8 mouse cellular contexts compared by ENCODE assay signal in genomic region chr2:5080053-5080787, GRCm38 (mm10). TPM values are rescaled to one million over a fixed set of nuclear protein-coding genes. Genes with fewer than 3 reads are reported as not detected.
A peak's percentile ranks its signal among the peaks of the same experiment; 100 is the strongest.
DNase-seq lines count a peak whose midpoint lies in the region; ATAC-seq lines count a peak whose summit lies in the region.

No protein-coding gene starts in this region.

- H3K27me3 ChIP-seq in forebrain, embryonic 12.5 days = 0 out of 2 replicates have a peak, but pooled peaks cover 3% of the 10 kb centered on the region
- no peaks in the 10 kb centered on the region for H3K27me3 ChIP-seq in hindbrain, embryonic 14.5 days (ENCODE audit: control insufficient read depth, insufficient read depth, low read length)
- H3K27me3 ChIP-seq in neural tube, embryonic 13.5 days = no peaks in the 10 kb centered on the region

- WGBS in forebrain, embryonic 12.5 days = 6% methylated on average over 14 of the region's 14 CpGs
- 7% methylated on average over 14 of the region's 14 CpGs for WGBS in hindbrain, embryonic 14.5 days
- 6% methylated on average over 14 of the region's 14 CpGs for WGBS in neural tube, embryonic 13.5 days

- no peaks in the 10 kb centered on the region for H3K9me3 ChIP-seq in forebrain, embryonic 12.5 days
- no peaks in the 10 kb centered on the region for H3K9me3 ChIP-seq in hindbrain, embryonic 14.5 days (ENCODE audit: control insufficient read depth, low read length)
- no peaks in the 10 kb centered on the region for H3K9me3 ChIP-seq in neural tube, embryonic 13.5 days

- peaks cover 4% of the 10 kb centered on the region; the same call in 1 of the 2 replicates for H3K4me1 ChIP-seq in forebrain, embryonic 12.5 days
- no peaks in the 10 kb centered on the region for H3K4me1 ChIP-seq in hindbrain, embryonic 14.5 days (replicated peaks; ENCODE audit: control insufficient read depth, insufficient read depth, low read length)
- peaks cover 8% of the 10 kb centered on the region for H3K4me1 ChIP-seq in neural tube, embryonic 13.5 days (replicated peaks)

- peak overlapping the region; percentile 54 for H3K4me2 ChIP-seq in forebrain, embryonic 12.5 days
- peak overlapping the region; percentile 67 for H3K4me2 ChIP-seq in hindbrain, embryonic 14.5 days (replicated peaks)
- H3K4me2 ChIP-seq in neural tube, embryonic 13.5 days = peak overlapping the region; percentile 61

- DNase-seq in right cerebral cortex, adult 18-20 months = peak; percentile 39
- DNase-seq in right cerebral cortex, postnatal 25 days = no peak
- DNase-seq in c-Kit-positive CD71-positive TER-119-negative erythroid progenitor cells, embryonic 14.5 days (ENCODE audit: low read depth) = peak; percentile 62
- peak; percentile 89 for DNase-seq in hindbrain, embryonic 14.5 days (ENCODE audit: low spot score)
- peak; percentile 61 for DNase-seq in liver
- no peak for DNase-seq in natural killer cell, adult 2 months (ENCODE audit: low spot score in 2 of 2)

- no peak overlapping the region for H3K27ac ChIP-seq in forebrain, embryonic 12.5 days
- H3K27ac ChIP-seq in hindbrain, embryonic 14.5 days = peak overlapping the region; percentile 9; the same call in 1 of the 2 replicates
- H3K27ac ChIP-seq in neural tube, embryonic 13.5 days (replicated peaks) = no peak overlapping the region

- peak overlapping the region; percentile 40; the same call in 1 of the 2 replicates for H3K9ac ChIP-seq in forebrain, embryonic 12.5 days
- H3K9ac ChIP-seq in hindbrain, embryonic 14.5 days = peak overlapping the region; percentile 51
- H3K9ac ChIP-seq in neural tube, embryonic 13.5 days = peak overlapping the region; percentile 53; the same call in 1 of the 2 replicates

- H3K4me3 ChIP-seq in forebrain, embryonic 12.5 days (replicated peaks) = peak overlapping the region; percentile 30
- peak overlapping the region; percentile 25 for H3K4me3 ChIP-seq in hindbrain, embryonic 14.5 days (replicated peaks; ENCODE audit: low read length)
- peak overlapping the region; percentile 31 for H3K4me3 ChIP-seq in neural tube, embryonic 13.5 days

- peak; percentile 49; the same call in 1 of the 2 replicates for ATAC-seq in forebrain, embryonic 12.5 days (ENCODE audit: low FRiP score)
- peak; percentile 80; the same call in 1 of the 2 replicates for ATAC-seq in hindbrain, embryonic 14.5 days (ENCODE audit: low FRiP score)
- ATAC-seq in neural tube, embryonic 13.5 days (ENCODE audit: low read depth) = peak; percentile 82; the same call in 1 of the 2 replicates

- no peaks in the 10 kb centered on the region for H3K36me3 ChIP-seq in forebrain, embryonic 12.5 days (replicated peaks)
- H3K36me3 ChIP-seq in hindbrain, embryonic 14.5 days (replicated peaks; ENCODE audit: control insufficient read depth, insufficient read depth) = no peaks in the 10 kb centered on the region
- no peaks in the 10 kb centered on the region for H3K36me3 ChIP-seq in neural tube, embryonic 13.5 days

RNA-seq across cellular contexts. Expression of gene Optn, which starts 16.4 kb away (rescaled TPM):
- polyA plus RNA-seq in forebrain, embryonic 12.5 days (2016; fragmentation: Nextera tagmentation; extraction: Ambion mirVana) = 2.5 and 3.3 TPM in 2 replicates
- 18.0 and 20.7 TPM in 2 replicates for polyA plus RNA-seq in hindbrain, embryonic 14.5 days (2014; fragmentation: Nextera tagmentation; extraction: Ambion mirVana)
- 7.7 and 11.4 TPM in 2 replicates for polyA plus RNA-seq in neural tube, embryonic 13.5 days (2015; fragmentation: Nextera tagmentation; extraction: Ambion mirVana)

RNA-seq across cellular contexts. Expression of gene Ccdc3, which starts 57.4 kb away (rescaled TPM):
- polyA plus RNA-seq in forebrain, embryonic 12.5 days (2016; fragmentation: Nextera tagmentation; extraction: Ambion mirVana) = 2.9 and 4.0 TPM in 2 replicates
- polyA plus RNA-seq in hindbrain, embryonic 14.5 days (2014; fragmentation: Nextera tagmentation; extraction: Ambion mirVana) = 13.9 and 16.6 TPM in 2 replicates
- 7.9 and 11.7 TPM in 2 replicates for polyA plus RNA-seq in neural tube, embryonic 13.5 days (2015; fragmentation: Nextera tagmentation; extraction: Ambion mirVana)

Comparison
In these comparisons a context has a peak if more than half of its experiments do, and no peak if none do; other contexts are left out.
1. DNase-seq: peak in right cerebral cortex, adult 18-20 months (single experiment), c-Kit-positive CD71-positive TER-119-negative erythroid progenitor cells, embryonic 14.5 days (single experiment), hindbrain, embryonic 14.5 days (single experiment) and liver (single experiment); none in right cerebral cortex, postnatal 25 days (single experiment) and natural killer cell, adult 2 months (0 of 2).
2. Peak in every context shown above with its lines, with median percentiles within 50 percentile points of each other: ATAC-seq, H3K4me2 ChIP-seq, H3K4me3 ChIP-seq and H3K9ac ChIP-seq.